Mouse (Mus musculus) intestine, embryonic 15.5 days (tissue): ENCODE results near the gene Prlr. TPM values are rescaled to one million over a fixed set of nuclear protein-coding genes. Genes with fewer than 3 reads are reported as not detected.

ENCODE experiments used
- ATAC-seq: fragments of 200-750 bp; cut with Nextera tagmentation; 2 replicates; pipeline ENCODE4 v1.8.0; 2017; ENCODE audit warnings: moderate TSS enrichment, moderate library complexity
- H3K27ac ChIP-seq: fragments of 300-500 bp; sonication (generic); 2 replicates; pipeline ENCODE4 v1.5.1; 2015; ENCODE audit warnings: mild to moderate bottlenecking, inconsistent platforms
- H3K27me3 ChIP-seq: fragments of 300-500 bp; sonication (generic); replicated peaks from 2 replicates; pipeline ENCODE4 v1.6.1; 2015; ENCODE audit warnings: inconsistent platforms
- H3K36me3 ChIP-seq: fragments of 300-500 bp; sonication (generic); 2 replicates; pipeline ENCODE4 v1.6.1; 2015; ENCODE audit warnings: inconsistent platforms
- H3K4me1 ChIP-seq: fragments of 300-500 bp; sonication (generic); replicated peaks from 2 replicates; pipeline ENCODE4 v1.6.1; 2015; ENCODE audit warnings: inconsistent platforms
- H3K4me2 ChIP-seq: fragments of 300-500 bp; sonication (generic); replicated peaks from 2 replicates; pipeline ENCODE4 v1.6.1; 2015; ENCODE audit warnings: mild to moderate bottlenecking, inconsistent platforms
- H3K4me3 ChIP-seq: fragments of 300-500 bp; sonication (generic); replicated peaks from 2 replicates; pipeline ENCODE4 v1.5.1; 2015; ENCODE audit warnings: inconsistent platforms
- H3K9ac ChIP-seq: fragments of 300-500 bp; sonication (generic); 2 replicates; pipeline ENCODE4 v1.6.1; 2015; ENCODE audit warnings: inconsistent platforms
- H3K9me3 ChIP-seq: fragments of 300-500 bp; sonication (generic); 2 replicates; pipeline ENCODE4 v1.6.1; 2016; ENCODE audit warnings: inconsistent platforms
- WGBS: fragments of 180-500 bp; shearing (Covaris S2); methylation state at CpG from one replicate; pipeline ENCODE4 v1.1.7; 2015; 5-methylcytosine and 5-hydroxymethylcytosine counted together
- polyA plus RNA-seq: library from polyadenylated mRNA; unstranded; fragments of >200 nt; fragmentation: Nextera tagmentation; extraction: Ambion mirVana; gene quantifications from 2 replicates; pipeline ENCODE4 v1.2.1, GENCODE M21; 2015

Gene Prlr
- 31.4 and 34.8 TPM in 2 replicates for polyA plus RNA-seq

DNA sequence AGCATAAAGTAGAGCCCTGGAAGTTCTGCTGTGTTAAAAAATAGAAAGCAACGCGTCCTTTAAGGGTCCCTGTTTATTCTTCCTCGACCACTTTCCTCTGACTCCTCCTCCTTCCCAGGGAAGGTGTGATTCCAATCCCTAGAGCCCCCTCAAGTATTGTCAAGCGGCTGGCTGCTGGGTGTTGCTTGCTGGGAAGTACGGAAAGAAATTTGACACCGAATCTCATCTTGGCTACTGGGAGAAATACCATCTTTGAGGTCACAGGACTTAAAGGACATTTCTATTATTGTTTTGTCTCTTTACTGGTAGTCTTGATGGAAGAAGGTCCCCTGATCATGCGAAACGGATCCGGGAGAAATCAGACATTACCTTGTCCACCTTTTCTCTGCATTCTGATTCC lies at the start of gene Prlr:
TSS of gene Prlr (plus strand) at position 156 of the 400 bp plus-strand sequence.
- no peaks in the 10 kb centered on the region for H3K9me3 ChIP-seq
- H3K36me3 ChIP-seq, result no peaks in the 10 kb centered on the region
- ATAC-seq, result no peak
- H3K4me2 ChIP-seq, result peak within 1 kb of the TSS; percentile 74
- H3K27me3 ChIP-seq, result no peaks in the 10 kb centered on the region
- H3K27ac ChIP-seq, result no peak within 1 kb of the TSS
- peaks cover 7% of the 10 kb centered on the region; the same call in 1 of the 2 replicates for H3K4me1 ChIP-seq
- 6% methylated on average over 9 of the region's 9 CpGs for WGBS
- H3K9ac ChIP-seq, result peak within 1 kb of the TSS; percentile 14
- H3K4me3 ChIP-seq, result peak within 1 kb of the TSS; percentile 34

DNA sequence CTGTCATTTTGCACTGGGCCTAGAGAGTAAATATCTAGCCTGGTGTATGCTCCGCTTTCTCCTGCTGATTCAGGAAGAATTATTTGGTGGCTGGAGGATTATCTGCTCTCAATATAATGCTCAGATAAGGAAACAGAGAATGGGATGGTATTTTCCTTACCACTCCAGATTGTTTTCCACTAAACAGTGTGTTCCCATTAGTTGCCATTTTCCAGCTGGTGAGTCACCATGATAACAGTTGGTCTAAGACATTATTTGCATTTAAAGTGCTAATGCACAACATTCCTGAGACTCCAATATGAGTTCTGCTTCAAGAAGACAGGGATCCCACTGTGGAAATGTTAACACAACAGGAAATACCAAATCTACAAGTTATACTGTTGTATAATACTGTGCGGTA lies 43.3 kb upstream of the Prlr start:
- no peaks in the 10 kb centered on the region for H3K4me1 ChIP-seq
- no peak for ATAC-seq
- no peaks in the 10 kb centered on the region for H3K36me3 ChIP-seq
- WGBS, result 88% methylated on average over 2 of the region's 2 CpGs
- H3K4me3 ChIP-seq, result no peak overlapping the region
- H3K9me3 ChIP-seq, result no peaks in the 10 kb centered on the region
- H3K9ac ChIP-seq, result no peak overlapping the region
- H3K4me2 ChIP-seq, result no peak overlapping the region
- H3K27me3 ChIP-seq, result no peaks in the 10 kb centered on the region
- H3K27ac ChIP-seq, result no peak overlapping the region

DNA sequence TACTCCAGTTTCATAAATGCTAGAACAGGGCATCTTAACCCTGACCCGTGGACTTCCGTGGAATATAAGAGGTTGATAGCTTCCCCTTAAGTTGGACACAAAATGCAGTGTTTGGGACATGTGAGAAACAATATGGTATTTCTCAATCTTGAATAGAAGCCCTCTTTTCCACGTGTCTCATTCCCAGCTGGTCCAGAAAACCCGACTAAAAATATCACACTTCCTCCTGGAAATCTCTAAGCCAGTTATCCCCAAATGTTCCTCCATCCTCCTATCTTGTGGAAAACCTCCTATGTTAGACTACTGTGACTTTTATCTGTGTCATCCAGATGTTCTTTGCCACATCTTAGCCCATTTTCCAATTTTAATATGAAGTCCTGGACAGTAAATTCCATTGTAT lies 42.1 kb upstream of the Prlr start:
- Histone ChIP-seq H3K27ac (no peak overlapping the region), H3K9ac (no peak overlapping the region), H3K4me3 (no peak overlapping the region), H3K4me1 (no peaks in the 10 kb centered on the region), H3K36me3 (no peaks in the 10 kb centered on the region), H3K27me3 (no peaks in the 10 kb centered on the region), H3K9me3 (no peaks in the 10 kb centered on the region), H3K4me2 (no peak overlapping the region)
- no peak for ATAC-seq
- WGBS, result 67% methylated on average over 4 of the region's 4 CpGs

DNA sequence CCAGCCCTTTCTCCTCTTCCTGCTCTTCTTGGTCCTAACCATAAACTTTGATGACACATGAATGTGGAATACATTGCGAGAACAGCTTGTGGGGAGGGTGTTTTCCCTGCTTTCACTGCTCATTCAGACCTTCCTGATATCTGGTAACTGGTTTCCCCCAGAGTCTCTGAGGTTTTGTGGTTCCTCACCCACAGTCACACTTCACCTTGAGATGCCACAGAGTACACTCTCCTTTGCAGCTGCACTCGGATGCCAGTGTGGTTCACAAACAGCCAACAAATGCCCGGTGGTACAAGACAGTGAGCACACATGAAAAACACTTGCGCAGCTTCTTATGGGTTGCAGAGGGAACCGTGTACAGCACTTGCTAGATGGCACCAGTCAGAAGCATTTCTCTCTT lies 32.5 kb upstream of the Prlr start:
- WGBS, result 82% methylated on average over 5 of the region's 5 CpGs
- H3K9me3 ChIP-seq, result no peaks in the 10 kb centered on the region
- no peaks in the 10 kb centered on the region for H3K36me3 ChIP-seq
- H3K4me1 ChIP-seq, result no peaks in the 10 kb centered on the region
- H3K4me3 ChIP-seq, result no peak overlapping the region
- H3K4me2 ChIP-seq, result no peak overlapping the region
- ATAC-seq, result no peak
- no peaks in the 10 kb centered on the region for H3K27me3 ChIP-seq
- H3K27ac ChIP-seq, result no peak overlapping the region
- no peak overlapping the region for H3K9ac ChIP-seq

DNA sequence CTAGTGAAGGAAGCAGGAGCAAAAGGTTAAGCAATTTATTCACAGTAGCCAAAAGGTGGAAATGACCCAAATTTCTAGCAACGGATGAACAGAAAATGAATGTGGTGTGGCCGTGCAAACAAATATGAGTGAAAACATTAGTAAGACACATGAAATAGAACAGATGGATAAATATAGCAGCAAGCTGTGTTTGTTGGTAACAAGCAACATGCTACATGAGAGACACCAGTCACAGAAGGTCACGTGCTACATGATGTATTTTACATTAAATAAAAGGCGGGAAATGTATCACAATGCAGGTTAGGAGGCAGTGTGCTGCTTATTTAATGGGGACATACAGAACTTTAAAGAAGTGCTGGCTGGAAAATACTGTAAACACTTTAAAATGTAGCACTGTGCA lies 28.8 kb upstream of the Prlr start:
- no peak overlapping the region for H3K4me2 ChIP-seq
- no peaks in the 10 kb centered on the region for H3K4me1 ChIP-seq
- ATAC-seq, result no peak
- no peak overlapping the region for H3K9ac ChIP-seq
- no peaks in the 10 kb centered on the region for H3K9me3 ChIP-seq
- 76% methylated on average over 4 of the region's 4 CpGs for WGBS
- H3K27ac ChIP-seq, result no peak overlapping the region
- no peaks in the 10 kb centered on the region for H3K27me3 ChIP-seq
- H3K4me3 ChIP-seq, result no peak overlapping the region
- H3K36me3 ChIP-seq, result no peaks in the 10 kb centered on the region

DNA sequence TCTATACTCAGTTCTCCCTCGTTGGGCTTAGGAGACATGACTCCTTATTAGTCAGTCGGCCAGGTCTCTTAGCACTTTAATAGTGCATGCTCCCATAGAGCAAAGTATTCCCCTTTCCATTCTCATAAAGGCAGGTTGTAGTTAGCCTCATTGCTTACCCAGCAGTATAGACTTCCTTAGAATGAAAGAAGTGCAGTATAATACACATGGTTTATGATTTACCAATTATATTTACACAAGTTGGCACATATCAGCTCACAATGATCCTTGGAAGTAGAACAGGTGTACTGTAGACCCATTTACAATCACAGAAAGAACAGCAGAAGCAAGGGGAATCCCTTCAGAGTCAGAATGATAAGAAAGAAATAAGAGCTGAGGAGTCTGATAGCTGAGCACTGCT lies 16.4 kb upstream of the Prlr start:
- Histone ChIP-seq H3K27me3 (no peaks in the 10 kb centered on the region), H3K4me2 (no peak overlapping the region), H3K4me1 (no peaks in the 10 kb centered on the region), H3K9ac (no peak overlapping the region), H3K4me3 (no peak overlapping the region), H3K27ac (no peak overlapping the region), H3K9me3 (no peaks in the 10 kb centered on the region), H3K36me3 (no peaks in the 10 kb centered on the region)
- peak; percentile 58; the same call in 1 of the 2 replicates for ATAC-seq
- 83% methylated on average over 2 of the region's 2 CpGs for WGBS

DNA sequence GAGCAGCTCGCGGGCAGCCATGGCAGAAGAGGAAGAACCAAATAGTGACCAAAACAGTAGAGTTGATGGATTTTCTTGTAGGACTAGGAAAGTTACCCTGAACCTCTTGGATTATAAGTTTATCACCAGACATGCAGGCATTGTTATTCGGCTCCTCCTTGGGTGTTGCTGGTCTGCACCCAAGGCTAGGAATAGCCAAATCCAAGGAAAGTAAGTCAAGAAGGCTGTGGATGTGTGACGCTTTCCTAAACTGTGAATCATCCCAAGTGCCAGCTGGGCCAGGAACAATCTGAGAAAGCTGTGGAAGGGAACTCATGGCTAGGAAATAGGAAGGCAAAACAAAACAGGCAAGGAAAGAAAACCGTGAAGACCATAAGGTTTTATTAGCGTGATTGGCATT lies 2.0 kb upstream of the Prlr start:
- H3K27ac ChIP-seq, result no peak overlapping the region
- peaks cover 7% of the 10 kb centered on the region; the same call in 1 of the 2 replicates for H3K4me1 ChIP-seq
- no peak overlapping the region for H3K4me3 ChIP-seq
- H3K9ac ChIP-seq, result no peak overlapping the region
- WGBS, result 81% methylated on average over 6 of the region's 6 CpGs
- no peaks in the 10 kb centered on the region for H3K9me3 ChIP-seq
- H3K27me3 ChIP-seq, result no peaks in the 10 kb centered on the region
- no peak for ATAC-seq
- H3K36me3 ChIP-seq, result no peaks in the 10 kb centered on the region
- no peak overlapping the region for H3K4me2 ChIP-seq

DNA sequence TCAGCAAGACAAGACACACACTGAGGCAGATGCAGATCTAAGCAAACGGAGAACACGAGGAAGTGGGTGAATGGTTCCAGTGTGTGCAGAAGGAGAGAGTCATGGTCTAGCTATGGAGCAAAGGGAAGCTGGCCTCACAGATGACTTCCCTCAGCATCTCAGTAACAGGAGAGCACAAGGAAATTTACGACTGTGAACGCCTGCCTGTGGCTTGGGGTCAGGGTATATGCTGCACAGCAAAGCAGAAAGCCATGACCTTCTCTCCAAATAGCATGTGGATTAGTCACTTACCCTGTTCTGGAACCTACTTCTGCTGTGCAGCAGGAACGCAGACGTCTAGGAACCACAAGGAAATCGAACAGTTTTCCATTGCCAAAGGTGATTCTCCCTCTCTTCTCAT lies 1.4 kb upstream of the Prlr start:
- Histone ChIP-seq H3K9me3 (no peaks in the 10 kb centered on the region), H3K27me3 (no peaks in the 10 kb centered on the region), H3K4me1 (peaks cover 7% of the 10 kb centered on the region; the same call in 1 of the 2 replicates), H3K27ac (no peak overlapping the region), H3K4me3 (no peak overlapping the region), H3K36me3 (no peaks in the 10 kb centered on the region), H3K4me2 (no peak overlapping the region), H3K9ac (no peak overlapping the region)
- no peak for ATAC-seq
- 53% methylated on average over 7 of the region's 7 CpGs for WGBS

DNA sequence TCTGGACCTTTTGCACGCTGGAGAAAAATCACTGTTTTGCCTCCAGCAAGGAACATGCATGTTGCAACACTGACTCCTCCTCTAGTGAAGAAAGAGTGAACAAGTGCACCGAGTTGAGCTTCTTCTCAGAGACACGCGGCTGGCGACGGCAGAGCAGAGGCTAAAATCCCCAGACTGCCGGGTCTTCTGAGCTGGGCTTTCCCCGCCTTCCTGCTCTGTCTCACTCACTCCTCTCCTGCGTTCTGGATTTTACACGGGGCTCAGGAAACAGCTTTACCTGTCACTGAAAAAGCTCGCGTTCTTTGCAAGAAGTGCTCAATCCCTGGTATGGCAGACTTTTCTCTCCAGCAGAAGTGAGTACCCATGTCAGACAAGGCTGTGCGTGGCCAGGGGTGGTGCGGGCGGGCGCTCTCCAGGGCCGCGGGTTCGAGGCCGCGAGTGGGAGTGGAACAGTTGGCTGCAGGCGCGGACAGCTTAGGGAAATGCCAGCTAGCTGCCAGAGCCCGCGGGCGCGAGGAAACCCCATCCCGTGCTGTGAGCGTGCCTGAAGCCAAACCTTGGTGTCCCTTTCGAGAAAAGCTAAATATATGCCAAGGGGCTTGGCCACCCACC lies 587 bp downstream of the Prlr start:
- Histone ChIP-seq H3K4me1 (peaks cover 7% of the 10 kb centered on the region; the same call in 1 of the 2 replicates), H3K27ac (no peak overlapping the region), H3K4me3 (peak overlapping the region; percentile 34), H3K9me3 (no peaks in the 10 kb centered on the region), H3K36me3 (no peaks in the 10 kb centered on the region), H3K27me3 (no peaks in the 10 kb centered on the region), H3K9ac (peak overlapping the region; percentile 14), H3K4me2 (peak overlapping the region; percentile 74)
- WGBS, result under 1% methylated on average over 30 of the region's 30 CpGs
- ATAC-seq, result peak; percentile 65

DNA sequence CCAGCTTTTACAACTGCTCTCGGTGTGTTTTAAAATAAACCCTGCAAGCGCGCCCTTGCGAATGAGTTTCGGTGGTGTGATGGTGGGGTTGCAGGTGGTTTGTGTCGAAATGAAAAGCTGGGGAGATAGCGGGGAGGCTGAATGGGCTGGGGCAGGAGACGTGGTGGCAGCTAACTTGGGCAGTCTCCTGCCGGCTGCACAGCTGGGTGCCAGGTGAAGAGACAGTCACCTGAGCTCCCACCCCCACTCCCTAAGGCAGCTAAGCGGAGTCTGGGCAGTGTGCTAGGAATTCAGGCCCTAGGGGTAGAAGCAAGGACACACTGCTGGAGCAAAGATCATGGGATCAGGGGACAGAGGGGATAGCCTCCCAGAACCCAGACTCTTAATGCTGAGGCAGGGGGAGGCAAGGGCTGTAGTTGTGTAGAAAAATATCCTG lies 1.1 kb downstream of the Prlr start:
- H3K9me3 ChIP-seq, result no peaks in the 10 kb centered on the region
- H3K4me2 ChIP-seq, result peak overlapping the region; percentile 74
- H3K4me3 ChIP-seq, result peak overlapping the region; percentile 34
- 6% methylated on average over 10 of the region's 10 CpGs for WGBS
- no peak overlapping the region for H3K27ac ChIP-seq
- no peaks in the 10 kb centered on the region for H3K36me3 ChIP-seq
- peak; percentile 65 for ATAC-seq
- H3K4me1 ChIP-seq, result peaks cover 7% of the 10 kb centered on the region; the same call in 1 of the 2 replicates
- H3K27me3 ChIP-seq, result no peaks in the 10 kb centered on the region
- H3K9ac ChIP-seq, result peak overlapping the region; percentile 14; the same call in 1 of the 2 replicates

DNA sequence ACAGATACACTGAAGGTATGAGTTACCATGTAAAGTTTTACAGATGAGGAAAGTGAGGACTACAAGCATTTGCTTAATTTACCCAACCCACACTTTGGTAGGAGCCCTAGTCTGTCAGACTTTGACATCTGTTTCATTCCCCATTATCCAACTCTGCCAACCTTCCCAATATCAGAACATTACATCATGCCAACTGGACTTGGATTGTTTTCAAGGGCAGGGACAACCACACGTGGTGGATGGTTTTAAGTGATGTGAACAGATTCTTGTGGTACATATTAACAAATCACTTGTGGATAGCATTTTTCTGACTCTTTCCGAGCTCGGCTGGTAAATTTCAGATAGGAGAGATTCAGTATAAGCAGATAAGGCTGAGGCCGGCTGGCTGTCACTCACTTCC lies 3.7 kb downstream of the Prlr start:
- Histone ChIP-seq H3K4me2 (no peak overlapping the region), H3K27me3 (no peaks in the 10 kb centered on the region), H3K27ac (no peak overlapping the region), H3K9me3 (no peaks in the 10 kb centered on the region), H3K9ac (no peak overlapping the region), H3K36me3 (no peaks in the 10 kb centered on the region), H3K4me1 (peaks cover 7% of the 10 kb centered on the region; the same call in 1 of the 2 replicates), H3K4me3 (no peak overlapping the region)
- 73% methylated on average over 4 of the region's 4 CpGs for whole genome bisulfite sequencing
- no peak for ATAC-seq

DNA sequence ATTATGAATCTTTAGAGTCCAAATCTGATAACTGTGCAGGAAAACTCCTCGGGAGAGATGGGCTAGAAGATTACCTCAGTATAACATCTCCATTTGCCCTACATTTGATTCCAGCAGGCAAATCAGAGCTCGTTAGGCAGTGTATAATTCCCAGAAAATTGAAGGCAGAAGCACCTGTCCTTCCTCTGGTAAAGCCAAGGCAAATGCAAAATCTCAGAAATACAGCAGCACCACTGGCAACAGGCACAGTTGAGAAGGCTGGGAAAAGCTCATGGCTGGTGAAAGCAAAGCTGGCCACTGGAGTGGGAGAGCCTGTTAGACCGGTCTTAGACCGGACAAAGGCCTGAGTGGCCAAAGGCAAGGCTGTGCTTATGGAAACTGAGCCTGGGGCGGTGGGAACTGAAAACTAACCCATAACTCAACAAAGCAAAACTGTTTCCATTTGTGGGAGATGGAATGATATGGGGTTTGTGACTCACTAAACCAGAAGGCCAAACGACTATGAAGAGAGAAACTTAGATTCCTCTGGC lies 15.1 kb downstream of the Prlr start:
- no peak for ATAC-seq

DNA sequence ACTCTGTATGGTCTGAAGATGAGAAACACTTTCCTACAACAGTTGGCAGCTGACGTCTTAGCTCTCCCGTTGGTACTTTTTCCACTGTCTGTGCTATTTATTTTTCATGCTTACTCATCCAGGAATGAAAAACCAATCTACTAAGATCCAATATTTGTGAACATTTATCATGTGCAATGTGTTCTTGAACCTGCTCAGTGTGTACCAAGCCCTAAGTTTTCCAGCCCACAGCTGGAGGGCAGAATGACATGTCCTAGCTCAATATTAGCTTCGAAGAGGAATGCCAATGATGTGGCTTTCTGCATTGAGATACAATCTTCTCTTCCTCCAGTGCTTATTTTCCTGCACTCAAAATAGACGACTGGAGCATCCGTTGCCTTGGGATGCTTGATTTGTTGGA lies 24.0 kb downstream of the Prlr start:
- no peaks in the 10 kb centered on the region for H3K36me3 ChIP-seq
- H3K27ac ChIP-seq, result no peak overlapping the region
- no peak overlapping the region for H3K4me3 ChIP-seq
- ATAC-seq, result no peak
- H3K27me3 ChIP-seq, result no peaks in the 10 kb centered on the region
- no peak overlapping the region for H3K9ac ChIP-seq
- 84% methylated on average over 5 of the region's 5 CpGs for WGBS
- no peaks in the 10 kb centered on the region for H3K9me3 ChIP-seq
- no peaks in the 10 kb centered on the region for H3K4me1 ChIP-seq
- no peak overlapping the region for H3K4me2 ChIP-seq

More for the DNA sequence above, 15.1 kb downstream of the Prlr start:
- Histone ChIP-seq H3K4me2 (no peak overlapping the region), H3K4me3 (no peak overlapping the region), H3K27ac (no peak overlapping the region), H3K4me1 (no peaks in the 10 kb centered on the region), H3K9me3 (no peaks in the 10 kb centered on the region), H3K27me3 (no peaks in the 10 kb centered on the region), H3K36me3 (no peaks in the 10 kb centered on the region), H3K9ac (no peak overlapping the region)
- WGBS, result 77% methylated on average over 6 of the region's 6 CpGs
